29 mouse cellular contexts compared by ENCODE assay signal in genomic region chr8:6922467-6922866, GRCm38 (mm10).
"Had no signal": no experiment of that assay in that cellular context is flagged by ENCODE, and none has a peak within 500 bp of the region (broad histone marks: within the 10 kb centered on the region; RNA-seq: fewer than 3 reads in every experiment).

No protein-coding gene starts in this region.

- DNase-seq: cerebellum, adult 2 months; cerebellum, adult 8-10 months; cerebellum, adult 9-10 months; cerebellum, adult 9-11 months; cerebellum, postnatal 10 days; cerebellum, postnatal 14 days; cerebellum, postnatal 25 days; cerebellum, postnatal 36 days; embryo, embryonic 11 days; forebrain, postnatal 0 days; gastrocnemius, adult 2 months; gastrocnemius, postnatal 10 days; gastrocnemius, postnatal 14 days; gastrocnemius, postnatal 25 days; gastrocnemius, postnatal 36 days; heart, adult 11 months; heart, adult 18-20 months; heart, adult 2 months had no signal

- H3K27me3 ChIP-seq: embryonic facial prominence, embryonic 12.5 days; embryonic facial prominence, embryonic 13.5 days; embryonic facial prominence, embryonic 15.5 days; forebrain, embryonic 12.5 days; forebrain, embryonic 13.5 days; forebrain, embryonic 15.5 days had no signal

- H3K27ac ChIP-seq: embryonic facial prominence, embryonic 12.5 days; embryonic facial prominence, embryonic 13.5 days; embryonic facial prominence, embryonic 15.5 days; forebrain, embryonic 10.5 days; forebrain, embryonic 12.5 days; forebrain, embryonic 13.5 days; forebrain, embryonic 15.5 days; gastrocnemius, adult 2 months; heart, adult 2 months; heart, embryonic 10.5 days had no signal

- H3K4me2 ChIP-seq: embryonic facial prominence, embryonic 12.5 days; embryonic facial prominence, embryonic 13.5 days; embryonic facial prominence, embryonic 15.5 days; forebrain, embryonic 12.5 days; forebrain, embryonic 13.5 days; forebrain, embryonic 15.5 days had no signal

- H3K36me3 ChIP-seq: embryonic facial prominence, embryonic 12.5 days; embryonic facial prominence, embryonic 13.5 days; embryonic facial prominence, embryonic 15.5 days; forebrain, embryonic 10.5 days; forebrain, embryonic 12.5 days; forebrain, embryonic 15.5 days; heart, embryonic 10.5 days had no signal

- H3K9me3 ChIP-seq: embryonic facial prominence, embryonic 12.5 days; embryonic facial prominence, embryonic 13.5 days; embryonic facial prominence, embryonic 15.5 days; forebrain, embryonic 10.5 days; forebrain, embryonic 12.5 days; forebrain, embryonic 13.5 days; forebrain, embryonic 15.5 days; heart, embryonic 10.5 days had no signal

- H3K4me1 ChIP-seq: embryonic facial prominence, embryonic 12.5 days; embryonic facial prominence, embryonic 13.5 days; embryonic facial prominence, embryonic 15.5 days; forebrain, embryonic 10.5 days; forebrain, embryonic 12.5 days; forebrain, embryonic 13.5 days; forebrain, embryonic 15.5 days; heart, embryonic 10.5 days had no signal

- ATAC-seq: forebrain, embryonic 13.5 days; forebrain, embryonic 14.5 days; forebrain, embryonic 15.5 days; forebrain, embryonic 16.5 days; forebrain, postnatal 0 days had no signal

- H3K9ac ChIP-seq: embryonic facial prominence, embryonic 12.5 days; embryonic facial prominence, embryonic 13.5 days; embryonic facial prominence, embryonic 15.5 days; forebrain, embryonic 12.5 days; forebrain, embryonic 13.5 days; forebrain, embryonic 15.5 days; forebrain, postnatal 0 days had no signal

- H3K4me3 ChIP-seq: embryonic facial prominence, embryonic 12.5 days; embryonic facial prominence, embryonic 13.5 days; embryonic facial prominence, embryonic 15.5 days; erythroblast, embryonic 14.5 days; forebrain, embryonic 10.5 days; forebrain, embryonic 12.5 days; forebrain, embryonic 13.5 days; forebrain, embryonic 15.5 days; gastrocnemius, adult 2 months; heart, adult 2 months; heart, embryonic 10.5 days had no signal
